Mouse (Mus musculus) intestine, embryonic 14.5 days (tissue): Measurements from ENCODE around the gene Fam193b. TPM values are rescaled to one million over a fixed set of nuclear protein-coding genes. Genes with fewer than 3 reads are reported as not detected.

ENCODE experiments used
- ATAC-seq: fragments of 200-750 bp; cut with Nextera tagmentation; replicated peaks from 2 replicates; pipeline ENCODE4 v1.8.0; 2017; ENCODE audit warnings: low read depth, moderate number of reproducible peaks, moderate TSS enrichment, moderate library complexity; ENCODE audit not compliant: low FRiP score, low TSS enrichment
- DNase-seq: peaks from one replicate; pipeline ENCODE4 v3.0.0-alpha.2; 2018; ENCODE audit warnings: low spot score
- H3K27ac ChIP-seq: fragments of 300-500 bp; sonication (generic); 2 replicates; pipeline ENCODE4 v1.5.1; 2014; ENCODE audit warnings: low read depth, mild to moderate bottlenecking, control low read depth
- H3K27me3 ChIP-seq: fragments of 300-500 bp; sonication (generic); replicated peaks from 2 replicates; pipeline ENCODE4 v1.6.1; 2014; ENCODE audit warnings: low read length, control low read depth; ENCODE audit not compliant: control insufficient read depth, insufficient read depth
- H3K36me3 ChIP-seq: fragments of 300-500 bp; sonication (generic); 2 replicates; pipeline ENCODE4 v1.6.1; 2014; ENCODE audit warnings: low read length, control low read depth; ENCODE audit not compliant: control insufficient read depth, insufficient read depth
- H3K4me1 ChIP-seq: fragments of 300-500 bp; sonication (generic); replicated peaks from 2 replicates; pipeline ENCODE4 v1.6.1; 2014; ENCODE audit warnings: low read length, control low read depth, mixed read lengths; ENCODE audit not compliant: control insufficient read depth, insufficient read depth
- H3K4me2 ChIP-seq: fragments of 300-500 bp; sonication (generic); 2 replicates; pipeline ENCODE4 v1.6.1; 2014; ENCODE audit warnings: low read length
- H3K4me3 ChIP-seq: fragments of 300-500 bp; sonication (generic); 2 replicates; pipeline ENCODE4 v1.5.1; 2014; ENCODE audit warnings: low read depth, low read length, control low read depth, mixed read lengths
- H3K9ac ChIP-seq: fragments of 300-500 bp; sonication (generic); 2 replicates; pipeline ENCODE4 v1.6.1; 2014; ENCODE audit warnings: mild to moderate bottlenecking, low read length
- H3K9me3 ChIP-seq: fragments of 300-500 bp; sonication (generic); 2 replicates; pipeline ENCODE4 v1.6.1; 2016; ENCODE audit warnings: low read length, control low read depth; ENCODE audit not compliant: control insufficient read depth
- WGBS: fragments of 180-500 bp; shearing (Covaris S2); extraction: QIAGEN DNeasy Blood & Tissue Kit; methylation state at CpG from one replicate; pipeline ENCODE4 v1.1.7; 2014; 5-methylcytosine and 5-hydroxymethylcytosine counted together
- polyA plus RNA-seq: library from polyadenylated mRNA; unstranded; fragments of >200 nt; fragmentation: Nextera tagmentation; extraction: Ambion mirVana; gene quantifications from 2 replicates; pipeline ENCODE4 v1.2.1, GENCODE M21; 2014

The Fam193b gene
- polyA plus RNA-seq, 1 experiment from 2014 or later: 33.6 TPM

GRCm38 (mm10) chr13:55527212-55527611, 43.7 kb downstream of the Fam193b start:
- H3K4me2 ChIP-seq: no peak overlapping the region
- WGBS: 83% methylated on average over 16 of the region's 16 CpGs
- H3K4me3 ChIP-seq: no peak overlapping the region
- ATAC-seq (no peak), DNase-seq (no peak)
- no peak overlapping the region for H3K27ac ChIP-seq
- no peak overlapping the region for H3K9ac ChIP-seq
- no peaks in the 10 kb centered on the region for H3K9me3 ChIP-seq
- no peaks in the 10 kb centered on the region for H3K27me3 ChIP-seq
- H3K4me1 ChIP-seq: no peaks in the 10 kb centered on the region
- H3K36me3 ChIP-seq: peaks cover 31% of the 10 kb centered on the region

- Histone ChIP-seq H3K9me3 (no peaks in the 10 kb centered on the region), H3K4me3 (no peak overlapping the region), H3K9ac (no peak overlapping the region), H3K4me1 (no peaks in the 10 kb centered on the region), H3K4me2 (no peak overlapping the region), H3K27ac (no peak overlapping the region), H3K36me3 (peaks cover 19% of the 10 kb centered on the region), H3K27me3 (no peaks in the 10 kb centered on the region)
- WGBS: 82% methylated on average over 16 of the region's 16 CpGs
- DNase-seq (no peak), ATAC-seq (no peak)
These were observed 45.0 kb downstream of the Fam193b start for GRCm38 (mm10) chr13:55525733-55526553.

GRCm38 (mm10) chr13:55523951-55524600, 46.8 kb downstream of the Fam193b start:
- Histone ChIP-seq H3K4me1 (no peaks in the 10 kb centered on the region), H3K4me3 (no peak overlapping the region), H3K27me3 (no peaks in the 10 kb centered on the region), H3K4me2 (no peak overlapping the region), H3K36me3 (peaks cover 2% of the 10 kb centered on the region), H3K9ac (no peak overlapping the region), H3K27ac (no peak overlapping the region), H3K9me3 (no peaks in the 10 kb centered on the region)
- 87% methylated on average over 23 of the region's 23 CpGs for WGBS
- no peak for DNase-seq
- no peak for ATAC-seq

DNA sequence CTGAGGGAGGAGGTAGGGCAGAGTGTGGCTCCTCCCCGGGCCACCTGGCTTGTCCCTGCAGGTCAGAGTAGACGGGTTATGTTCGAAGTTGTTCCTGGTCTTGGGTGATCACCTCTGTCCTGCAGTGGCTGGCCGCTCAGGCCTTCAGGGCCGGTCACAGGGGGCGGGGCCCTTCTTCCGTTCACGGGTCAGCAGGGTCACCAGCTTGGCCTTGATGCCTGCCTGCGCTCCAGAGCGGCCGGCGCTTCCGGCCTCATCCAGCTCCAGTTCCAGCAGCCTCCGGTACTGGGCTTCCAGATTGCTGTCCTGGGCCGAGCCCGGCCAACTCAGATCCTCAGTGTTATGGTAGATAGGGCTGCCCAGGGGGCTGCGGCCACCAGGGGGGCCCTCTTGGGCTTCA, 47.6 kb downstream of the Fam193b start:
- no peak overlapping the region for H3K4me3 ChIP-seq
- no peaks in the 10 kb centered on the region for H3K27me3 ChIP-seq
- H3K36me3 ChIP-seq: no peaks in the 10 kb centered on the region
- H3K9ac ChIP-seq: no peak overlapping the region
- no peaks in the 10 kb centered on the region for H3K4me1 ChIP-seq
- no peak for ATAC-seq
- H3K4me2 ChIP-seq: no peak overlapping the region
- H3K27ac ChIP-seq: no peak overlapping the region
- H3K9me3 ChIP-seq: no peaks in the 10 kb centered on the region
- no peak for DNase-seq
- 63% methylated on average over 17 of the region's 17 CpGs for WGBS

GRCm38 (mm10) chr13:55522730-55523129, 48.2 kb downstream of the Fam193b start:
- Histone ChIP-seq H3K27me3 (no peaks in the 10 kb centered on the region), H3K4me2 (no peak overlapping the region), H3K4me1 (no peaks in the 10 kb centered on the region), H3K9me3 (no peaks in the 10 kb centered on the region), H3K4me3 (no peak overlapping the region), H3K27ac (no peak overlapping the region), H3K9ac (no peak overlapping the region), H3K36me3 (no peaks in the 10 kb centered on the region)
- 67% methylated on average over 8 of the region's 8 CpGs for WGBS
- ATAC-seq (no peak), DNase-seq (no peak)

DNA sequence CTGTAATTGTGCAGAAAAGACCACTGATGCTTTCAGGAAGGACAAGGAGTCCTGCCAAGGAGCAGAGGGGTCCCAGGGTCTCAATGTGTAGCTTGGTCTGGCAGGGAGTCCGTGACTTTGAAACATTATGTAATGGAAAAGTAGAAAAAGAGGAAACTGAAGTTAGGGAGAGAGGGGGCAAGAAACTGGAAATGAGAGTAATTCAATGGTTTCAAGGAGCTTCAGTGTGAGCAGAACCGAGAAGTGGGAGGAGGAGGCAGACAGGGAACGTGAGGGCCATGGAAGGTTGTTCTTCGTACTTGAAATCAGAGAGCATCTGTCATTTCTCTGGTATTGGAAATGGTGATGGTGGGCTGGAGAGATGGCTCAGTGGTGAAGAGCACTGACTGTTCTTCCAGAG, 51.3 kb downstream of the Fam193b start:
- H3K4me3 ChIP-seq: no peak overlapping the region
- H3K36me3 ChIP-seq: no peaks in the 10 kb centered on the region
- no peak for DNase-seq
- H3K4me2 ChIP-seq: no peak overlapping the region
- WGBS: 86% methylated on average over 4 of the region's 4 CpGs
- H3K27ac ChIP-seq: no peak overlapping the region
- no peaks in the 10 kb centered on the region for H3K27me3 ChIP-seq
- H3K4me1 ChIP-seq: no peaks in the 10 kb centered on the region
- no peaks in the 10 kb centered on the region for H3K9me3 ChIP-seq
- no peak for ATAC-seq
- no peak overlapping the region for H3K9ac ChIP-seq

DNA sequence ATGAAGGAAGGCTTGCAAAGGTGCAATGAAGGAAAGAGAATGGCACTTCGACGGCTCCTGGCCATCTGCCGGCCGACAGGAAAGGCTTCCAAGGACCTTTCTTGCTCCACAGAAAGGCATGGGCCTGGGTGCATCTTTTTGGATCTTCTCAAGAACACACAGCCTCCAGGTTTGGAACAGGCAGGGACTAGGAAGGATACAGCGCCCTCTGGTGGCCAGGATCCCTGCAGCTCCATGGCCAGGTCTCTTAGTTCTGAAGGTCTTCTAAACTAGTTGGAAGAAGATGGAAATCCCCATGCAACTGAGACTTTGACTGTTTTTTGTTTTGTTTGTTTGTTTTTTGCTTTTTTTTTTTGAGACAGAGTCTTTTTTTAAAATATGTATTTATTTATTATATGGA, 54.0 kb downstream of the Fam193b start:
- Histone ChIP-seq H3K4me3 (no peak overlapping the region), H3K36me3 (no peaks in the 10 kb centered on the region), H3K9ac (no peak overlapping the region), H3K9me3 (no peaks in the 10 kb centered on the region), H3K27me3 (no peaks in the 10 kb centered on the region), H3K27ac (no peak overlapping the region), H3K4me2 (no peak overlapping the region), H3K4me1 (peaks cover 6% of the 10 kb centered on the region)
- DNase-seq (peak; percentile 97), ATAC-seq (no peak)
- WGBS: 8% methylated on average over 5 of the region's 5 CpGs

GRCm38 (mm10) chr13:55513828-55514227, 57.1 kb downstream of the Fam193b start:
- Histone ChIP-seq H3K9ac (no peak overlapping the region), H3K36me3 (peaks cover 16% of the 10 kb centered on the region), H3K27ac (no peak overlapping the region), H3K27me3 (no peaks in the 10 kb centered on the region), H3K9me3 (no peaks in the 10 kb centered on the region), H3K4me3 (peak overlapping the region; percentile 77), H3K4me1 (peaks cover 26% of the 10 kb centered on the region), H3K4me2 (peak overlapping the region; percentile 83)
- WGBS: 35% methylated on average over 9 of the region's 9 CpGs
- ATAC-seq (no peak), DNase-seq (no peak)
